In the genomic region with DNA sequence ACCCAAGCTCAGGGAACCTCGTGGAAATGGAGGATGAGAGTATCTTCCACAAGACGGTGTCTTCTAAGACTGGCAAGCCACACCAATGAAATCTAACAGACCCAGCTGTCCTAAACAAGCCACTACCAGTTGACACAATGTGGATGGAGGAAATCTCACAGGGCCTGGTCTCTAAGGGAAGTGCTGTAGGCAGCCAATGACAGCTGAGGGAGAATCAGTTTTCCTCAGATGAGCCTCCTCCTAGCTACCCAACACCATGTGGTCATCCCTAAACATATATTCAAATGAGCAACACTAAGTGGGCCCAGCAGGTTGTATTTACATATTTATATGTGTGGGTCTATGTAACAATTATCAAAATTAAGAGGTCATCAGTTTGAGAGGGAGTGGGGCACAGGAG, we compare ENCODE assay signal across 26 mouse cellular contexts. TPM values are rescaled to one million over a fixed set of nuclear protein-coding genes. Genes with fewer than 3 reads are reported as not detected.
"Had no signal": no experiment of that assay in that cellular context is flagged by ENCODE, and none has a peak within 500 bp of the region (broad histone marks: within the 10 kb centered on the region; RNA-seq: fewer than 3 reads in every experiment).

No protein-coding gene starts in this region.

- H3K9me3 ChIP-seq: limb, embryonic 10.5 days; limb, embryonic 13.5 days; liver, embryonic 12.5 days; liver, embryonic 15.5 days; lung, embryonic 15.5 days; megakaryocyte, embryonic 14.5 days had no signal

- H3K4me2 ChIP-seq: limb, embryonic 13.5 days; liver, embryonic 12.5 days; liver, embryonic 15.5 days; lung, embryonic 15.5 days had no signal

- H3K36me3 ChIP-seq: liver, embryonic 15.5 days had no signal

- H3K4me1 ChIP-seq: limb, embryonic 10.5 days; limb, embryonic 13.5 days; liver, embryonic 12.5 days; liver, embryonic 15.5 days; lung, embryonic 15.5 days had no signal

- DNase-seq: kidney, postnatal 25 days; layer of hippocampus, adult 9-11 months; liver; lung, adult 18-20 months; lung, postnatal 10 days; lung, postnatal 36 days; midbrain, embryonic 14.5 days; thymus, adult 18-20 months; thymus, postnatal 36 days had no signal

- H3K9ac ChIP-seq: limb, embryonic 13.5 days; liver, embryonic 12.5 days; liver, embryonic 15.5 days; lung, embryonic 15.5 days had no signal

- ATAC-seq: liver, embryonic 12.5 days had no signal

- H3K27me3 ChIP-seq: limb, embryonic 13.5 days; liver, embryonic 12.5 days; liver, embryonic 15.5 days; lung, embryonic 15.5 days; megakaryocyte, embryonic 14.5 days had no signal

- H3K27ac ChIP-seq: layer of hippocampus, adult 2 months; limb, embryonic 10.5 days; limb, embryonic 13.5 days; liver, embryonic 12.5 days; liver, embryonic 15.5 days; lung, embryonic 15.5 days had no signal

- H3K4me3 ChIP-seq: layer of hippocampus, adult 2 months; limb, embryonic 10.5 days; limb, embryonic 13.5 days; liver, embryonic 12.5 days; liver, embryonic 15.5 days; lung, embryonic 15.5 days; megakaryocyte, embryonic 14.5 days had no signal

RNA-seq across cellular contexts. Expression of a gene that starts 11.4 kb away (rescaled TPM):
- polyA plus RNA-seq: kidney, embryonic 16.5 days; large intestine, adult 2 months; limb, embryonic 10.5 days; limb, embryonic 13.5 days; liver, embryonic 12.5 days; liver, embryonic 15.5 days; lung, embryonic 15.5 days; midbrain, embryonic 14.5 days; midbrain, postnatal 0 days; neural tube, embryonic 11.5 days; neural tube, embryonic 14.5 days; small intestine, adult 2 months; spleen, adult 2 months; stomach, embryonic 16.5 days; testis, adult 2 months; urinary bladder, adult 2 months had no signal
